Mouse (Mus musculus) midbrain, embryonic 16.5 days (tissue): ENCODE measurements around the gene Zc3h7a. TPM values are rescaled to one million over a fixed set of nuclear protein-coding genes. Genes with fewer than 3 reads are reported as not detected.
A peak's percentile ranks its signal among the peaks of the same experiment; 100 is the strongest.

Experiments used
- ATAC-seq: fragments of 200-750 bp; cut with Nextera tagmentation; 2 replicates; pipeline ENCODE4 v1.8.0; 2017; ENCODE audit warnings: moderate TSS enrichment
- H3K27ac ChIP-seq: fragments of 300-500 bp; sonication (generic); 2 replicates; pipeline ENCODE4 v1.5.1; 2014; ENCODE audit warnings: mild to moderate bottlenecking, low read length, mixed read lengths
- H3K27me3 ChIP-seq: fragments of 300-500 bp; sonication (generic); 2 replicates; pipeline ENCODE4 v1.6.1; 2014; ENCODE audit warnings: low read depth, low read length, mixed read lengths; ENCODE audit not compliant: control insufficient read depth, insufficient read depth
- H3K36me3 ChIP-seq: fragments of 300-500 bp; sonication (generic); 2 replicates; pipeline ENCODE4 v1.6.1; 2014; ENCODE audit warnings: mild to moderate bottlenecking, low read length, moderate library complexity, mixed read lengths; ENCODE audit not compliant: control insufficient read depth, insufficient read depth
- H3K4me1 ChIP-seq: fragments of 300-500 bp; sonication (generic); 2 replicates; pipeline ENCODE4 v1.6.1; 2014; ENCODE audit warnings: mild to moderate bottlenecking, low read length, mixed read lengths; ENCODE audit not compliant: control insufficient read depth, insufficient read depth
- H3K4me2 ChIP-seq: fragments of 300-500 bp; sonication (generic); 2 replicates; pipeline ENCODE4 v1.6.1; 2014; ENCODE audit warnings: mild to moderate bottlenecking, low read length, mixed read lengths
- H3K4me3 ChIP-seq: fragments of 300-500 bp; sonication (generic); 2 replicates; pipeline ENCODE4 v1.5.1; 2014; ENCODE audit warnings: low read depth, mild to moderate bottlenecking, low read length, moderate library complexity, mixed read lengths
- H3K9ac ChIP-seq: fragments of 300-500 bp; sonication (generic); 2 replicates; pipeline ENCODE4 v1.6.1; 2014; ENCODE audit warnings: low read depth, low read length, mixed read lengths
- H3K9me3 ChIP-seq: fragments of 300-500 bp; sonication (generic); replicated peaks from 2 replicates; pipeline ENCODE4 v1.6.1; 2014; ENCODE audit warnings: mild to moderate bottlenecking, low read length, mixed read lengths; ENCODE audit not compliant: control insufficient read depth, poor library complexity, severe bottlenecking
- WGBS: fragments of 180-500 bp; shearing (Covaris S2); extraction: QIAGEN DNeasy Blood & Tissue Kit; methylation state at CpG from one replicate; pipeline ENCODE4 v1.1.7; 2014; 5-methylcytosine and 5-hydroxymethylcytosine counted together
- microRNA-seq: library from miRNA; unstranded; fragments of <30 nt; microRNA quantifications from one replicate; pipeline ENCODE4, GENCODE M21; 2017
- polyA plus RNA-seq: library from polyadenylated mRNA; unstranded; fragments of >200 nt; fragmentation: Nextera tagmentation; extraction: Ambion mirVana; gene quantifications from 2 replicates; pipeline ENCODE4 v1.2.1, GENCODE M21; 2015

Zc3h7a gene
- polyA plus RNA-seq, 1 experiment from 2014 or later, result 73.4 TPM

DNA sequence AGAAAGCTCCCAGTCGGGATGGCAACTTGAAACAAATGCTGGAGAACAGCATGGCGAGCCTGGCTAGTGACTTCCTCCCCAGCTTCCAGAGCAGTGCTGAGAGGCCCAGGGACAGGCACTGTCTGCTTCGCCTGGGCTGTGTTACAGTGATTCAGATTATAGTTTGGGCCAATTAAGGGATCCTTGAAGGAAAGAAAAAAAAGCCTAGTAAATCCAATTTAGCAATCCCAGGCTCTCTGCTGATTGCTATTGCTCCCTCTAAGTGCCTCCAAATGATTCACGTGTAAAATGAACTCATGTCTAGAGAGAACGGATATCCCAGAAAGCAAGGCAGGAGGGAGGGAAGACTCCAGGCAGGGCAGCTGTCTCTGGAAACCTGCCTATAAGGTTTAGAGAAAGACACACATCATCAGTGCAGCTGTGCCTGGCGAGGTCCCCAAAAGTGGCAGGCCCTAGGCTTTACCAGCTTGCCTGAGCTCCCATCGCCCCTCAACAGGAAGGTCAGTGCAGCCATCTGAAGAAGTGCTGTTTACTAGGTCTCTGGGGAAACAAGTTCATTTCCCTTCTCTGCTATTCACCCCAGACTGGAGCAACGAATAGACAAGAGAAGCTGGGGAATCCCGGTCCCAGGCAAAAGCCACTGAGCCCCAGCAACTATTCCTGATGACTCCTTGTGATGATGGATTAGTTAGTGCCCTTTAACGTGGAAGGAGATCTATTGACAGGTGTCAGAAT is 85.2 kb downstream of the Zc3h7a start:
- no peak overlapping the region for H3K4me2 ChIP-seq
- ATAC-seq, result no peak
- no peak overlapping the region for H3K9ac ChIP-seq
- H3K4me1 ChIP-seq, result no peaks in the 10 kb centered on the region
- no peaks in the 10 kb centered on the region for H3K27me3 ChIP-seq
- peaks cover 16% of the 10 kb centered on the region for H3K36me3 ChIP-seq
- H3K9me3 ChIP-seq, result no peaks in the 10 kb centered on the region
- no peak overlapping the region for H3K27ac ChIP-seq
- 81% methylated on average over 10 of the region's 10 CpGs for WGBS
- no peak overlapping the region for H3K4me3 ChIP-seq

DNA sequence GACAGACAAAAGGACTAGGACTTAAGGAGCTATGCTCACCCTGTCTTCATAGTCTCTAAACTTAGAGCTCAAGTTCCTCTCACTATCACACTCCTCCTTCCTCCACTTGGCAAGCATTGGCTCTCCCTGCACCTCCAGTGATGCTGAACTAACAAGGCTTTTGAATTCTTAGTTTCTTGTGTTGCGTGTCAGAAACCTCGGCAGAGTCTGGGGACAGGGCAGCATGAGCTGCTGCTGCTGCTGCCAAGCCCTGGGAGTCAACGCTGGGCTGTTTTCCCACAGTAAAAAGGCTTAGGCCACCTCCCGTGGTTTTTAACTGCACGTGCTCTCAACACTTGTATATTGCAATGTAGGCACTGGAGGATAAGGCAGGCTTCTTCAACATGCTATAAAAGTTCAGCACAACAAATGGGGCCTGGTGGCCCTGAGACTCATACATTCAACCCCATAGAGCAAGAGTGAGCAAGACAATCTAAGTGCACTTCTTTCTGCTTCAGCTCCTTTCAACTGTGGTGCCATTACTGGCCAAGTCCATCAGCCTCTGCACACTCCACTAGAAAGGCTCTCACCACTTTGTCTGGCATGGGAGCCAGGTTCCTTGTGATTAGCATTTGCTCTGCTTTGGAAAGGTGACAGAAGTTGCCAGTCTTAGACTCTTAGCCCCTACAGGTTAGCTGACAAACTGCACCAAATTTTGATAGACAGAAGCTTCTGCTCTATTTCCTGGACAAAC is 89.2 kb downstream of the Zc3h7a start:
- peak; percentile 77 for ATAC-seq
- 53% methylated on average over 5 of the region's 5 CpGs for WGBS

More for the DNA sequence above, 89.2 kb downstream of the Zc3h7a start:
- no peak overlapping the region for H3K4me3 ChIP-seq
- H3K4me2 ChIP-seq, result no peak overlapping the region
- no peaks in the 10 kb centered on the region for H3K9me3 ChIP-seq
- no peaks in the 10 kb centered on the region for H3K27me3 ChIP-seq
- H3K9ac ChIP-seq, result no peak overlapping the region
- no peaks in the 10 kb centered on the region for H3K4me1 ChIP-seq
- peak overlapping the region; percentile 51; the same call in 1 of the 2 replicates for H3K27ac ChIP-seq
- H3K36me3 ChIP-seq, result peaks cover 30% of the 10 kb centered on the region

Small RNA genes lying within 50 kb of the gene (microRNA-seq; reads per million reads assigned to microRNA genes)
- 44.8 reads per million, percentile 45 among the genes with 10 or more reads in this experiment for gene Gm23935

Other genes starting within 250 kb of the Zc3h7a start
- 129 and 134 TPM in 2 replicates for gene Snn, start 115.4 kb downstream of the Zc3h7a start, polyA plus RNA-seq
- gene Litaf, start 110.2 kb downstream of the Zc3h7a start, polyA plus RNA-seq, result 22.7 and 25.4 TPM in 2 replicates
- gene Txndc11, start 41.7 kb downstream of the Zc3h7a start, polyA plus RNA-seq, result 27.1 and 30.2 TPM in 2 replicates
- gene Rsl1d1, start 26.9 kb upstream of the Zc3h7a start, polyA plus RNA-seq, result 125 and 127 TPM in 2 replicates
- 39.6 and 41.9 TPM in 2 replicates for gene Gspt1, start 77.9 kb upstream of the Zc3h7a start, polyA plus RNA-seq
- not detected in 2 replicates for gene Tnfrsf17, start 137.4 kb upstream of the Zc3h7a start, polyA plus RNA-seq
- gene Snx29, start 146.5 kb upstream of the Zc3h7a start, polyA plus RNA-seq, result 16.8 and 19.3 TPM in 2 replicates